Comparison of ENCODE assay signal across 8 mouse cellular contexts in the genomic region with DNA sequence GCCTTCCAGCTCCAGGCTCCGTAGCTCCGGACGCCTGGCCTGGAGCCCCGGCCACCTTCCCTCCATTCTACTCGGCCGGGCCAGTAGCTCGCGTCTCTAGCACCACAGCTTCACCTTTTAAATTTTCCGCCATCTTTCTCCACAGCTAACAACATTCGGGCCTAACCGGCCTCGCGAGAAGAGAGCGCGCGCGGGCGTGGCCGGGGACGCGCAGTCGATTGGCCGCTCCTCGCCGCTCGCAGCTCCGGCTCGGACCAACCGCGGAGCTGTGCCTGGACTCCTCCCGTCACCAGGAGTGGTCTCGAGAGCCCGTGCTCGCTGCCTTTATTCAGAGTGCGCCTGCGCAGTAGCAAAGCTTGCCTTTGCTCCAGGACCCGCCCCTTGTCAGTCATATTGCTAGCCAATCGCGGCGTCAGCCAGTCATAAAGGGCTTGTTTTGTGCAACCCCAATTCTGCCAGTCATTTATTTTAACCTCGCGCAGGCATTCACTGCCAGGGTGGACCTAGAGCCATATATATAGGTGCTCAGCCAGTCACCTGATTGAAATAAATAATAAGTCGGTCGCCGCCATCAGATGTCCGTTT. TPM values are rescaled to one million over a fixed set of nuclear protein-coding genes. Genes with fewer than 3 reads are reported as not detected.
DNase-seq lines count a peak whose midpoint lies in the region; ATAC-seq lines count a peak whose summit lies in the region.

Gene Suv39h1, minus strand, starts transcription at position 331 of the 585 bp plus-strand sequence.

- H3K27me3 ChIP-seq in heart, embryonic 10.5 days (ENCODE audit: insufficient read depth, poor library complexity, severe bottlenecking), result no peaks in the 10 kb centered on the region
- no peaks in the 10 kb centered on the region for H3K27me3 ChIP-seq in kidney, embryonic 15.5 days

- H3K27ac ChIP-seq in heart, embryonic 10.5 days, result peak within 1 kb of the TSS; percentile 91
- peak within 1 kb of the TSS; percentile 94 for H3K27ac ChIP-seq in kidney, embryonic 15.5 days

- peak within 1 kb of the TSS; percentile 56 for H3K4me2 ChIP-seq in kidney, embryonic 15.5 days

- no peaks in the 10 kb centered on the region for H3K9me3 ChIP-seq in heart, embryonic 10.5 days
- no peaks in the 10 kb centered on the region for H3K9me3 ChIP-seq in kidney, embryonic 15.5 days (replicated peaks)

- H3K4me1 ChIP-seq in heart, embryonic 10.5 days, result no peaks in the 10 kb centered on the region; the same call in 1 of the 2 replicates
- H3K4me1 ChIP-seq in kidney, embryonic 15.5 days, result no peaks in the 10 kb centered on the region

- ATAC-seq in erythroblast, adult 5-6 weeks (replicated peaks; ENCODE audit: low FRiP score, poor library complexity, severe bottlenecking), result peak; percentile 97
- ATAC-seq in kidney, embryonic 15.5 days (replicated peaks; ENCODE audit: low FRiP score), result peak; percentile 98
- peak; percentile 98 for ATAC-seq in monocyte, adult 5-6 weeks (replicated peaks; ENCODE audit: insufficient number of reproducible peaks, low FRiP score, low TSS enrichment, poor library complexity, severe bottlenecking)

- H3K36me3 ChIP-seq in heart, embryonic 10.5 days, result peaks cover 22% of the 10 kb centered on the region
- peaks cover 21% of the 10 kb centered on the region for H3K36me3 ChIP-seq in kidney, embryonic 15.5 days

- WGBS in heart, embryonic 10.5 days, result 15% methylated on average over 46 of the region's 46 CpGs
- 18% methylated on average over 45 of the region's 46 CpGs for WGBS in kidney, embryonic 15.5 days

- DNase-seq in B cell, adult 2 months, result peak; percentile 85 to 88
- DNase-seq in brain, adult 2 months (ENCODE audit: low read depth, low spot score), result peak; percentile 99
- DNase-seq in heart, embryonic 10.5 days (ENCODE audit: low spot score), result peak; percentile 98
- DNase-seq in liver, result peak; percentile 95
- DNase-seq in spleen, postnatal 4 days (ENCODE audit: low spot score in 2 of 2), result peak; percentile 91 to 94

- peak within 1 kb of the TSS; percentile 67 for H3K4me3 ChIP-seq in heart, embryonic 10.5 days
- H3K4me3 ChIP-seq in kidney, embryonic 15.5 days (replicated peaks), result peak within 1 kb of the TSS; percentile 64

- H3K9ac ChIP-seq in kidney, embryonic 15.5 days, result peak within 1 kb of the TSS; percentile 66

RNA-seq across cellular contexts. Expression of gene Suv39h1, which starts in this region (rescaled TPM):
- 13.1 and 20.9 TPM in 2 replicates for total RNA-seq in erythroblast, adult 5-6 weeks (2015; ENCODE audit: low replicate concordance)
- 24.1 and 25.7 TPM in 2 replicates for total RNA-seq in erythroblast, adult 5-6 weeks (2017; ENCODE audit: low replicate concordance)
- polyA plus RNA-seq in heart, embryonic 10.5 days (2016; fragmentation: Nextera tagmentation; extraction: Ambion mirVana), result 64.2 and 71.7 TPM in 2 replicates
- 69.0 and 69.5 TPM in 2 replicates for polyA plus RNA-seq in kidney, embryonic 15.5 days (2015; fragmentation: Nextera tagmentation; extraction: Ambion mirVana)
- 19.0 to 19.7 TPM (median 19.1 TPM) in 3 replicates for total RNA-seq in monocyte, adult 5-6 weeks (2017)

Comparison
In these comparisons a context has a peak if more than half of its experiments do, and no peak if none do; other contexts are left out.
1. Peak in every context shown above with its lines: DNase-seq, ATAC-seq, H3K4me3 ChIP-seq and H3K27ac ChIP-seq.